Mouse (Mus musculus) embryo, embryonic 11.5 days (tissue): Measurements from ENCODE around the gene Taf3.

Source experiments
- DNase-seq: peaks from one replicate; pipeline ENCODE4 v3.0.0-alpha.2; 2012; ENCODE audit warnings: low read depth, low spot score

Gene Taf3

GRCm38 (mm10) chr2:10048461-10048860, at the start of gene Taf3:
Gene Taf3 (minus strand): TSS chr2:10048596.
- peak; percentile 83 for DNase-seq

- DNase-seq, result no peak
These were observed 46.1 kb upstream of the Taf3 start for GRCm38 (mm10) chr2:10094327-10095100.

DNA sequence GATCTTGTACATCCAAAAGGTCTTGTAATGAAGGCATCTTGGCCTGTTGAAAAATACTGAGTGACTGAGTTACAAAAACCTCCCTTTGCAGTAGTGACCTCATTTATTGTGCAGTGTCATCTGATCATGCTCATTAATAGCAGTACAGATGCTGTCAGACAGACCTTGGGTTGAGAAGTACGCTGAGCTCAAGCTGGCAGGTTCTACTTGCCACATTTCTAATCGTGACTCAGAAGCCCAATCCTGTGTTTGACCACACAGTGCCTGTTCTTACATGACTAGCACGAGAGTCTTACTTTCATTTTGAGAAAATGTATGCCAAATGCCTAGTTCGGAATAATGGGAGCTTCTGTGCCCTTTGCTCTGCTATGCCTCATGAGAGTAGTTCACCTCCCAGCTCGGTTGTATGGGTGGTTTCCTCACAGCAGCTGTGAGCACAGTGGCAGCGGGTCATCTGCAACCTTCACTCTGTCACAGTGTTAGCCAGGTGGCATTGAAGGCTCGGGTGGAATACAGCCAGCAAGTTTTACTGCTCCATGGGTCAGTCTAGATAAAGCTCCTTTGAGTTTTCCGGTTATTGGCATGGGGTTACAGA, 39.0 kb upstream of the Taf3 start:
- DNase-seq, result no peak

GRCm38 (mm10) chr2:10082737-10083136, 34.3 kb upstream of the Taf3 start:
- no peak for DNase-seq

DNA sequence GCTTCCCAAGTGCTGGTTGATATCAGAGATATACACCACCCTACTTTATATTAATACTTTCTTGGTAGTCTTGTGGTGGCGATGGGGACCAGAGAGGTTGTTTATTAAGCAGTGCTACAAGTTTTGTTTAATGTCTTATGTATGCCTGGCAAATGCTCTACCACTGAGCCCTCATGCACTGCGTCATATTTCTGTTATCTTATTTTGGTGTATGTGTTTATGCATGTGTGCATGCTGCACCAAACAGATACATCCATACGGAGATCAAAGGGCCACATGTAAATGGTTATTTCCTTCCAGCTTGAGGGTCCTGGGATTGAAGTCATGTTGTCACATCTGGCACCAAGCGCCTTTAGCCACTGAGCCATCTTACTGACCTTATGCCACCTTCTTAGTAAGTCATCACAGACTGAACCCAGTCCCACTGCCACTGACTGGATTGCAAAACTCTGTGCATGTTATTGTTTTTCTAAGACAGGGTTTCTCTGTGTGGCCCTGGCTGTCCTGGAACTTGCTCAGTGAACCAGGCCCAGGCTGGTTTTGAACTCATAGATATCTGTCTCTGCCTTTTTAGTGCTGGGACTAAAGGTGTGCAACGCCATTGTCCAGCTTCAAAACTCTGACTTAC, 33.2 kb upstream of the Taf3 start:
- DNase-seq, result no peak

- DNase-seq, result peak; percentile 96
These were observed 32.1 kb upstream of the Taf3 start, which contains the start of the genes Atp5c1 and Kin for GRCm38 (mm10) chr2:10080310-10081010. Gene Atp5c1 (minus strand): TSS chr2:10080510. Gene Kin (plus strand): TSS chr2:10080593.

DNA sequence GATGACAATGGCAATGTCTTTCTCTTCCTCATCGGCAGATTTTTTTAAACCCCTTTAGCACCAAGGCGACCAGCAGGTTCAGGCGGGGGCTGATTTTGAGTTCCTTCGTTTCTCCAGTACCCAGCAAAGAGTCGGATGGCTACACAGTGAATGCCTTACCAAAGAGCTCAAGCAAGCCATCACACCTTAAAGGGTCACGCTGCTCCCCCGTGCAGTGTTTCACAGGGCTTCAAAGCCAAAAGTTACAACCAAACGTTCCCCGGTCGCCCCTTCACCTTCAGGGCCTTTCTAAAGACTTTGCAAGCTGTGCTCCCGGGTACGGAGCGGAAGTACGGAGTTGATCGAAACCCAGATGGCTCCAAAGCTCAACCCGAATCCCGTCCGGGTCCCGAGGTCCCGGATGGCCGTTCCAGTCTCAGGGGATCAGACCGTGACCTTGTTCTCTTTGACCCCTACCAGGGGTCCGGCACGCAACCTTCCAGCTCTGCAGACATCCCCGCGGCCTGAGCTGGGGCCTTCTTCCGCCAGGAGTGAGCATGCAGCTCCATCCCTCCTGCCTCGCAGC, 31.4 kb upstream of the Taf3 start:
- DNase-seq, result no peak

DNA sequence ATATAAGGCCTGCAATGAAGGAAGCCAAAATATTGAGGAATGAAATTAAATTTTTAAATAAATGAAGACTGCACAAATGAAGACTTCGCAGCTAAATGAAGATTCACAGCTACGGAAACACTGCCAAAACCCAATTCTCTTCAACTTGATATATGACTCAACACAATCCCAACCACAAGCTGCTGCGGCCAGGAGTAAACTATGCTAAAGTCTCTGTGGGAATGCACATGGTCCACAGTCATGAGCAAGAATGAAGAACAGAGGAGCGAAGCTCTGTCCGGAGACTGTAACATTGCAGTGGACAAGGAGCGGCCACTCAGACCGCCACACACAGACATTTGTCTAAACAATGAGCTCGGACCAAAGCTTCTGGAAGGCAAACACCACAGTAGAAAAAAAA, 28.3 kb upstream of the Taf3 start:
- no peak for DNase-seq

- DNase-seq, result no peak
These were observed 26.1 kb upstream of the Taf3 start for GRCm38 (mm10) chr2:10074470-10074869.

- no peak for DNase-seq
These were observed 23.4 kb upstream of the Taf3 start for GRCm38 (mm10) chr2:10071751-10072150.

DNA sequence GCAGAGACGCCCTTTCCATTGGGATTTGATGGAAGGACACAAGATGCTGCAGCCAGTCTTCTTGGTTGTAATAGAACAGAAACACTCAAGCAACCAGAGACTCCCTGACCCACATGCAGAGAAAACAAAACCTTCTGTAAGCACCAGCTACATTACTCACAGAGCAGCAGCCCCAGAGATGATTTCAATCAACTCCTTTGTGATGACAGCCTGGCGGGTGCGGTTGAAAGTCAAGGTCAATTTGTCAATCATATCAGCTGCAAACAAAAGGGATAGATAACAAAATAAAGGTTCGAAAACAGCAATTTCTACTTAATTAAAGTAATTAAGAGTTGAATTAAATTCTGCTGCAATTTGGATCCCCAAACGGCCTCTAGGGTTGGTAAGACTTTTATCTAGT, 10.4 kb upstream of the Taf3 start:
- DNase-seq, result no peak

DNA sequence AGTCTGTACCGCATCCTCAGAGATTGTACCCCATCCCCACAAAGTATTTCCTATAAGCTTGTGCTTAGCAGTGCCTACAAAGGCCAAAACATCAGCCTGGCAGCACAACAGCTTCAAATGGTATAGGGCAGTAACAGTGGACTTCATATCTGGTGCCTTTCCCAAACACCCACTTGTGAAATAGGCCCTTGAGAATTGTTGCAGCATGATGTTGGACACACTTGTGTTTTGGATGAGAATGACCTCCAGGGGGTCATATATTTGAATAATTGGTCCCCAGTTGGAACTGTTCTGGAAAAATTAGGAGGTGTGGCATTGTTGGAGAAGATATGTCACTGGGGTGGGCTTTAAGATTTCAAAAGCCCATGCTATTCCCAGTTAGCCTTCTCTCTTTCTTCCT, 3.6 kb upstream of the Taf3 start:
- DNase-seq, result no peak

GRCm38 (mm10) chr2:10050878-10051277, 2.5 kb upstream of the Taf3 start:
- DNase-seq, result no peak

DNA sequence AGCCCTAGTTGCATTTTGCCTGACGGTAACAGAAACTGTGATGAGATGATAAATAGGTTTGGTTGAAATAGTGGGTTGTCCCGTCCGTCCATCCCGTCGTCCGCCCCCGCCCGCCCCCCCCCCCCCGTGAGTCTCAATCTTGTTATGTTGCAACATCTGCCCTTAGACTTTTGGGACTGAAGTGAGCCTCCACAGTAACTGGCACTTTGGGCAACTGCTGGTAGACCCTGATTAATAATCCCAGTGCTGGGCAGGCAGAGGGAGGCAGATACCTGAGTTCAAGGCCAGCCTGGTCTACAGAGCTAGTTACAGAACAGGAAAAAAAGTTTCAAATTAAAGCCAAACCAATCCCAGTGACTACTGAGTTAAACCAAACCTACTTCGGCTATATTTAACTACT, 1.1 kb upstream of the Taf3 start:
- no peak for DNase-seq

DNA sequence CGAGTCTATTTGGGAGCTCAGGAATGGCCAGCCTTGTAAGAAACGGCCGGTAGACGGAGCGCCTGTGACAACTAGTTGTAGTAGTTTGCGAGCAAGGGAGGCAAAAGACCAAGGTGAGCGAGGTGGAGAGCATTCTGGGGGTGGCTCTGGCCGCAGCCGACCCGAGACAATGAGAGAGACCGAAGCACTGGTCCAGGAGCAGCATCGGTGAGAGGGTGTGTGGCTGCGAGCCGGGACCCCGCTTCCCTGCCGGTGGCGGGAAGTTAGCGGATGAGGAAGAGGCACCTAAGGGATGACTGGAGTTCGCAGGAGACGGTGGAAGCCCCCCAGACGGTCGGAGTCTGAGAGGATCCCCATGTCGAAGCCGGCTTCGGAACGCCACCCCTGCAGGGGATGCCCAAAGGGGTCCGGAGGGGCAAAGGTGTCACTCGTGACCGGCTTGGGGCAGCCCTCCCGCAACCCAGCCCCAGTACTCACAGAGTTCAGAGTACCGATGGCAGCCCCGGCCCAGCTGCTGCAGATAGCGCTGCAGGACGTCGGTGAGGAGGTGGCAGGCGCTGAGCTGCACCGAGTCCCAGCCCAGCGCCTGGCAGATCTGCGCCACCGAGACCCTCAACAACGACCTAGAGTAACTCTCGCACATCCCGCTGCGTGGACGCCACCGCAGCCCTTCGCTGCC, 499 bp downstream of the Taf3 start:
- DNase-seq, result no peak

- no peak for DNase-seq
These were observed 13.4 kb downstream of the Taf3 start for GRCm38 (mm10) chr2:10034976-10035375.

DNA sequence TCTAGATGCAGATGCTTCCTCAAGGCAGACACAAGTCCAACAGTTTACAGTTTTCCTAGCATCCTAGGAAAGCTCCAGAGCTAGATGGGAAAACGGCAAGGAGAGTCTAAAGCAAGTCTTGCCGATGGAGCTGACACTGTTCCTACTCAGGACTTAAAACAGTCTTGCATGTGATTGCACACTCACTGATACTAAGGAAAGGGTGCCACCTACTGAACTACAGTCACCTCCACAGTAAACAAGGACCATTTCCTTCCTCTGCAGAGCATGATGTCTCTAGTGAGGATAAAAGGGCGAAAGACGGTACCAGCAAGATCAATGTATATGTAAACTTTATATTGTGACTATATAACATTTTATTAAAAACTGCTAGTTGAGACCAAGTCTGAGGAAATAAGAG, 14.7 kb downstream of the Taf3 start:
- no peak for DNase-seq

- no peak for DNase-seq
These were observed 18.6 kb downstream of the Taf3 start for GRCm38 (mm10) chr2:10029755-10030154.

DNA sequence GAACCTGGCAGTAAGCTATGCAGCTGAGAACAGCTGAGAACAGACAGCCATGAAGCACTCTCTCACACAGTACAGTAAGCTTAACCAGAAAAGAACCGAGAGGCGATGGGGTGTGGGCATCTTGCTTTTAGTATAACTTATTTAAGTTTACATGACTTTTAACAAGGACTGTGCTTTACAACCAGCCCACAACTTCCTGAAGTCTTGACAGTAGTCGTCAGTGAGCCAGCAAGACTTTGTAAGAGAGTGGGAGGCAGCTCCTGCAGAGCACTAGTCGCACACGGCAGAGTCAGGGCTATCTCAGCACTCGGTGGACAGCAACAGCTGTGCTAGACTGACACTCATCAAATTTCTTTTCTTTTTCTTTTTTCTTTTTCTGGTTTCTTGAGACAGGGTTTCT, 24.1 kb downstream of the Taf3 start:
- no peak for DNase-seq

GRCm38 (mm10) chr2:10021296-10021695, 27.1 kb downstream of the Taf3 start:
- no peak for DNase-seq

DNA sequence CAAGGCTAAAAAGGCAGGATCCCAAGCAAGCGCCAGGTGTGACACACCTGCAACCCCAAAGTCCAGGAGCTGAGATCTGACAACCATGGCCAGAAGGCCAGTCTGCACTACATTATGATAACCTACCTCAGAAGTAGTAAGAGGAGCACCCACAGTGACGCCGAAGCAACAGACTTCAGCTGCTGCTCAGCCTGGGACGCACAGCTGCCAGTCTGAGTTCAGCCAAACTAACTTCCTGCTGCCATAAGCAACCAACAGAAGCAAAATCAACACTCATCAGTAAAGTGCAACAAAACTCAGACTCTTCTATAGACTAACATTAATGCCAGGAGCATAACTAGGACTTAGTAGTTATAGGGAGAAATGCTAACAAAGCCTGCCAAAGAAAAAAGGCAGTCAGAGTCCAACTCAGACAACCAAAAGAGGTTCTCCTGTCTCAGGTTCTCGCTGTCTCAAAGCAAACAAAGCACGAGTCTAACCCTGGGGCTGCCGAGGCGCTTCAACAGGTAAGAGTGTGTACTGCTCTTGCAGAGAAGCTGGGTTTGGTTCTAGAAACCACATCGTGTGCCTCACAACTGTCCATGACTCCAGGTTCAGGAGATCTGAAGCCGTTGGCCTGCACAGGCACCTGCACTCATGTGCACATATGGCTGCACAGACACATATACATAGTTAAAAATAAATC, 33.3 kb downstream of the Taf3 start:
- no peak for DNase-seq
